Mouse (Mus musculus) T-helper 1 cell (primary cell): ENCODE measurements around the gene Tubal3.

ENCODE experiments used
- in situ Hi-C: fragments of 300-600 bp; cut with MboI, MseI; formaldehyde crosslinking; loops from one replicate; pipeline ENCODE4 v1.15.1; 2025; ENCODE audit warnings: high pct_unique_total_duplicates

The Tubal3 gene

GRCm38 (mm10) chr13:3917571-3918311 lies at the start of gene Tubal3, which contains the start of gene Net1:
Tubal3 (plus strand) TSS chr13:3918274.
Net1 (minus strand) TSS chr13:3918220.
- in situ Hi-C loops = loop anchor here (25.0 kb wide), 1 partner anchor 380 kb away; the partner anchor contains the start of gene Gdi2

GRCm38 (mm10) chr13:3869901-3870300 lies 48.2 kb upstream of the Tubal3 start:
- in situ Hi-C loops = loop anchor here (5.0 kb wide), 1 partner anchor 73 kb away; no protein-coding TSS in a partner anchor

- in situ Hi-C loops = no loop called here
Measured at GRCm38 (mm10) chr13:3872832-3873231, 45.2 kb upstream of the Tubal3 start.

- in situ Hi-C loops = no loop called here
Measured at GRCm38 (mm10) chr13:3876448-3876847, 41.6 kb upstream of the Tubal3 start.

- in situ Hi-C loops = no loop called here
Measured at GRCm38 (mm10) chr13:3877185-3877584, 40.9 kb upstream of the Tubal3 start.

GRCm38 (mm10) chr13:3877679-3878220 lies 40.3 kb upstream of the Tubal3 start:
- in situ Hi-C loops = no loop called here

GRCm38 (mm10) chr13:3886663-3887062 lies 31.4 kb upstream of the Tubal3 start:
- in situ Hi-C loops = no loop called here

GRCm38 (mm10) chr13:3889111-3889510 lies 29.0 kb upstream of the Tubal3 start:
- in situ Hi-C loops = no loop called here

- in situ Hi-C loops = no loop called here
Measured at GRCm38 (mm10) chr13:3890061-3890460, 28.0 kb upstream of the Tubal3 start.

GRCm38 (mm10) chr13:3891479-3892087 lies 26.5 kb upstream of the Tubal3 start:
- in situ Hi-C loops = no loop called here

- in situ Hi-C loops = no loop called here
Measured at GRCm38 (mm10) chr13:3892601-3893000, 25.5 kb upstream of the Tubal3 start.

GRCm38 (mm10) chr13:3893126-3893734 lies 24.8 kb upstream of the Tubal3 start:
- in situ Hi-C loops = no loop called here

- in situ Hi-C loops = no loop called here
Measured at GRCm38 (mm10) chr13:3894549-3894948, 23.5 kb upstream of the Tubal3 start.

GRCm38 (mm10) chr13:3895397-3895980 lies 22.6 kb upstream of the Tubal3 start:
- in situ Hi-C loops = loop anchor here (5.0 kb wide), 1 partner anchor 228 kb away; no protein-coding TSS in a partner anchor

- in situ Hi-C loops = loop anchor here (5.0 kb wide), 1 partner anchor 229 kb away; no protein-coding TSS in a partner anchor
Measured at GRCm38 (mm10) chr13:3896032-3896431, 22.0 kb upstream of the Tubal3 start.

GRCm38 (mm10) chr13:3896913-3897312 lies 21.2 kb upstream of the Tubal3 start:
- in situ Hi-C loops = loop anchor here (5.0 kb wide), 1 partner anchor 230 kb away; no protein-coding TSS in a partner anchor

GRCm38 (mm10) chr13:3898202-3898601 lies 19.9 kb upstream of the Tubal3 start:
- in situ Hi-C loops = loop anchor here (5.0 kb wide), 1 partner anchor 231 kb away; no protein-coding TSS in a partner anchor

GRCm38 (mm10) chr13:3899301-3899700 lies 18.8 kb upstream of the Tubal3 start:
- in situ Hi-C loops = loop anchor here (5.0 kb wide), 1 partner anchor 232 kb away; no protein-coding TSS in a partner anchor

- in situ Hi-C loops = loop anchor here (25.0 kb wide), 1 partner anchor 370 kb away; the partner anchor contains the start of gene Gdi2
Measured at GRCm38 (mm10) chr13:3907151-3907696, 10.8 kb upstream of the Tubal3 start.

- in situ Hi-C loops = loop anchor here (25.0 kb wide), 1 partner anchor 371 kb away; the partner anchor contains the start of gene Gdi2
Measured at GRCm38 (mm10) chr13:3908262-3908661, 9.8 kb upstream of the Tubal3 start.

- in situ Hi-C loops = loop anchor here (25.0 kb wide), 1 partner anchor 373 kb away; the partner anchor contains the start of gene Gdi2
Measured at GRCm38 (mm10) chr13:3910356-3910755, 7.7 kb upstream of the Tubal3 start.
